Mouse (Mus musculus): ENCODE measurements around the gene Phldb3.

Gene Phldb3

DNA sequence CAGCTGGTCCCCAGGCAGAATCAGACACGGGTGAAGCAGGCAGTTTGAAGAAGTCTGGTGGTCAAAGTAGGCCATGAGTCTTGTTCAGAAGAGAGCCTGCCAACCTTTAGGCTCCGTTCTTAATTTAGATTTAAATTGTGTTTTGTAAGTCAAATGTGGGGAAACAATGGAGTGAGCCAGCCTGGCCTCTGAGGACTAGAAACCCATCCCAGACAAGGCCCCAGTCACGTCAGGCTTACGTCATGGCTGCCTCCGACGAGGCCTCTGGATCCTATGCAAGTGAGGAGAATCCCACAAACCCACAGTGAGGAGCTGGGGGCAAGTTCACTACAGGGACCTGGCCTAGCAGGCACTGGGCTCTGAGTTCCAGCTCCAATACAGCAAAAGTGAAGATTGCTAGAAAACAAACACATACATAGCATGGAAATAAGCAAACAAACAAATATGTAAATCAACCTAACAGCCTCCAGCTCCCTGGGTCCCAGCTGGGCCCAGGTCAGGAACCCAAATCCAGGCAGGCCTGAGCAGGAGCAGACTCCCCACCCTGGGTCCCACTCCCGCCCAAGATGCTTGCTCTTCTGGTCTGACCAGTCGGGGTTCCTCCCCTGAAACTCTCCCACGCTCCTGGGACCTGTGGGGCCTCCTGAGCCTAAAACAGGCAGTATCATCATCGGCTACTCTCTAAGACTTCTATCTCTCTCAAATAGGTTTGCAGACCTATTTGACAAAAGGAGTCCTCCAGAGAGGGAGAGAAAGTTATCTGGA, 19.7 kb downstream of the Phldb3 start:
- peak; percentile 74 for DNase-seq (ENCODE audit: low spot score)

DNA sequence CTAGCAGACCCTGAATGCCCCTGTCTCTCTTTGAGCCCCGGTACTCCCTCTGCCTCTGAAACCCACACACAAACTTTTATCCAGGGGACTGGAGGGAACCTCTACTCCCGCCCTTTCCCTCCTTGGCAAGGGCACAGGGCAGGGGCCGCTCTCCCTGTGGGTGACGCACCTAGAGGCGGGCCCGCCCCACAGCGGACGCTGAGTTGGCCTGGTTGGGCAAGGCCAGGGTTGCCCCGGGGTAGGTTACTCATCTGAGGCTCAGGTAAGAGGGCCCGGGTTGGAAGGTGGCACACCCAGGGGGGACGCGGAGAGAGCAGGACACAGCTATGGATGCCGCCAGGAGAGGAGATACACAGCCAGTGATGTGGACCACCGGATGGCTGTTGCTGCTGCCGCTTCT, 25.7 kb downstream of the Phldb3 start, which contains the start of gene Lypd3:
Lypd3 (plus strand) TSS at position 287 of the 400 bp plus-strand sequence.
- DNase-seq (ENCODE audit: low spot score): peak; percentile 58

DNA sequence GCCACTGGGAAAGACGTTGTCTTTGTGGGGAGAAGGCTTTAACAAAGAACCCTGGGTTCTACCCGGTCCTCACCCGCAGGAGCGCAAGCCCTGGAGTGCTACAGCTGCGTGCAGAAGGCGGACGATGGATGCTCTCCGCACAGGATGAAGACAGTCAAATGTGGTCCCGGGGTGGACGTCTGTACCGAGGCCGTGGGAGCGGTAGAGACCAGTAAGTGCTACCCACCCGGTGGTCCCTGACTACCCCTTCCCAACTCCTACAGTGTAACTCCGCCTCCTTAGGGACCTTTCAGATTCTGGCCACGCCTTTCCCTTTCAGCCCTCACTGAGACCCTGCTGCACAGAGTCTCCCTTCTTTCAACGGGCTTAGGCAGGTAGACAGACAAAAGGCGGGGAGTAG, 26.5 kb downstream of the Phldb3 start:
- no peak for DNase-seq (ENCODE audit: low spot score)

DNA sequence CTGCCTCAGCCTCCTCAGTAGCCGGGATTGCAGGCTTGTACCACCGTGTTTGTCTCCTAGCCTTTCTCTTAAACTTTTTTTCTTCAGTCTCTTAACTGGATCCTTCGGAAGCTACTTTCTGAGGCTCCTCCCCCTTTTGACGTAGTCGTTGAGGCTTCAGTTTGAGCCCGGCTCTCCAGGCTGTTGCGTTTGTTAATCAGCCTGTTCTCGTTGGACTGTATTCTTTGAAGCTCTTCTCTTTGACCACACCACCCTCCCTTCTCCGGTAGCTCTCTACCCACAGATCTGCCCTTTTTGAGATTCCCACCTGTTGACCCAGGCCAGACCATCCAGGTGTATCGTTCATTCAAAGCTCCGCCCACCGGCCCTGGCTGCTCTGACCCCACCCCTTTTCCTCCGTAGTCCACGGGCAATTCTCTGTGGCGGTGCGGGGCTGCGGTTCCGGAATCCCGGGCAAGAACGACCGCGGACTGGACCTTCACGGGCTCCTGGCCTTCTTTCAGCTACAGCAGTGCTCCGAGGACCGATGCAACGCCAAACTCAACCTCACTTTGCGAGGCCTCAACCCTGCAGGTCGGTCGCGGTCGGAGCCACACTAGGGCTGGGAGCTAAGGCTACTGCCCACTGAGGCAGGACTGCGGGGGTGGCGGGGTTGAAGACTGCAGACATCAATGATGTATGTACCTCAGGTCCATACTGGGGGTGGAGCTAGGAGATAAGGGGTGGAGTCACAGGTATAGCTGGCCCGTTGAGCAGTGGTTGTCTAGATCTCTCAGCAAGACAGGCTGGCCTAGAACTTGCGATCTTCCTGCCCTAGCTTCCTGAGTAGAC, 27.7 kb downstream of the Phldb3 start:
- DNase-seq (ENCODE audit: low spot score): peak; percentile 44

DNA sequence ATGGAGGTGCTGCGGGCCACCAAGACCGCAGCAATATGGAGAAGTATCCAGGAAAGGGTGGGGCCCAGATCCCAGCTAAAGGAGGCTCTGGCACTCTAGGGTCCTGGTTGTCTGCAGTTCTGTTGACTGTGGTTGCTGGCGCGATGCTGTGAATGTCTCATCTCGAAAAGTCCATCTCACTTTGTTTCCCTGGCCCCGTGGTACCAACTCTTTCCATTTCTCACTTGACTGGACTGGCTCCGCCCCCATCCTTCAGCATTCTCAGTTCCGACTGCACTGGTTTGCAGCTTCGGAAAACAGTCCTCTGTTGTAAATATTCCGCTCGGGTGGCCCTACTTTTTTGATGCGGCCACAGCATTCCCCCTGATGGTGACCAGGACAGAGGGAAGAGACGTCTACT, 29.9 kb downstream of the Phldb3 start:
- DNase-seq (ENCODE audit: low spot score): no peak

- DNase-seq (ENCODE audit: low spot score): peak; percentile 57
Observed at GRCm38 (mm10) chr7:24642491-24642890, 31.9 kb downstream of the Phldb3 start.

DNA sequence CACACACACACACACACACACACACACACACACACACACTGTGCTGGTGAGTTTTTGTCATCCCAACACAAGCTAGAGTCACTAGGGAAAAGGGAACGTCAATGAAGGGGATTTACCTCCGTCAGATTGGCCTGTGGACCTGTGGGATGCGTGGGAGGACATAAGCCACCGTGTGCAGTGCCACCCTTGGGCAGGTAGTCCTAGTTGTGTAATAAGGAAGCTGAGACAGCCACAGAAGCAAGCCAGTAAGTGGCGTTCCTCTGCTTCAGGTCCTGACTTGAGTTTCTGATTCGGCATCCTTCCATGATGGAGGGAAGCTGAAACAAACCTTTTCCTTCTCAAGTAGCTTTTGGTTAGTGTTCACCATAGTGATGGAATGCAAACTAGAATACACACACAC, 33.9 kb downstream of the Phldb3 start:
- DNase-seq (ENCODE audit: low spot score): no peak

DNA sequence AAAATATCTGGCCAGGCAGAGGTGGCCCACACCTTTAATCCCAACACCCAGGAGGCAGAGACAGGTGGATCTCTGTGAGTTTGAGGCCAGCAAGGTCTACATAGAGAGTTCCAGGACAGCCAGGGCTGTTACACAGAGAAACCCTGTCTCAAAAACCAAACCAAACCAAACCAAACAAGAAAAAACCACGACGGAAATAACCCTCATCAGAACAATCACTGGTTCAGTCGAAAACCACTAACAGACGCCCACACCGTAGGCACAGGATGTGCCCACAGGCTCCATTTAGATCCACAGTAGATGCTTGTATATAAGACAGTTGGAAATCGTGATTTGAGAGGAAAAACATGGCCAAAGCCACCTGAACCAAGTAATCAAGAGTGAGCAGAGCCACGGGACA, 34.4 kb downstream of the Phldb3 start:
- no peak for DNase-seq (ENCODE audit: low spot score)

GRCm38 (mm10) chr7:24646486-24646885, 35.9 kb downstream of the Phldb3 start:
- peak; percentile 12 for DNase-seq (ENCODE audit: low spot score)

DNA sequence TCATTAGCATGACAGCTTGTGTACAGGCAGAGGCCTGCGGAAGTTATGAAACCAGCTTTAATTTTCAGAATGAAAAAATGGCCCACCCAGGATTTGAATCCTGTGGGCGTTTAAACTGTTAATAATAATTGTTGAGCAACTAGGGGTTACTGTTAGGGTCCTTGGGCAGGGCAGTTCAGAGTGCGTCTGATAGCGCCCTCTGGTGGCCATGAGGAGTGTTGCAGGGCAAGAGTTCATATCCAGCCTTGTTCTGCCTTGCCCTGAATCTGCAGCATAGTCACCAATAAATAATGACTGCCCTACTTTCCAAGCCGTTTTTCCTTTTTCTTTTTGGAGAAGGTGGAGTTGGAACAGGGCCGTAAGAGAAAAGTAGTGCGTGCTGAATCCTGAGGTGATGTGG, 43.1 kb downstream of the Phldb3 start:
- DNase-seq (ENCODE audit: low spot score): peak; percentile 58

- DNase-seq (ENCODE audit: low spot score): no peak
Observed at GRCm38 (mm10) chr7:24659737-24660357, 49.3 kb downstream of the Phldb3 start.

DNA sequence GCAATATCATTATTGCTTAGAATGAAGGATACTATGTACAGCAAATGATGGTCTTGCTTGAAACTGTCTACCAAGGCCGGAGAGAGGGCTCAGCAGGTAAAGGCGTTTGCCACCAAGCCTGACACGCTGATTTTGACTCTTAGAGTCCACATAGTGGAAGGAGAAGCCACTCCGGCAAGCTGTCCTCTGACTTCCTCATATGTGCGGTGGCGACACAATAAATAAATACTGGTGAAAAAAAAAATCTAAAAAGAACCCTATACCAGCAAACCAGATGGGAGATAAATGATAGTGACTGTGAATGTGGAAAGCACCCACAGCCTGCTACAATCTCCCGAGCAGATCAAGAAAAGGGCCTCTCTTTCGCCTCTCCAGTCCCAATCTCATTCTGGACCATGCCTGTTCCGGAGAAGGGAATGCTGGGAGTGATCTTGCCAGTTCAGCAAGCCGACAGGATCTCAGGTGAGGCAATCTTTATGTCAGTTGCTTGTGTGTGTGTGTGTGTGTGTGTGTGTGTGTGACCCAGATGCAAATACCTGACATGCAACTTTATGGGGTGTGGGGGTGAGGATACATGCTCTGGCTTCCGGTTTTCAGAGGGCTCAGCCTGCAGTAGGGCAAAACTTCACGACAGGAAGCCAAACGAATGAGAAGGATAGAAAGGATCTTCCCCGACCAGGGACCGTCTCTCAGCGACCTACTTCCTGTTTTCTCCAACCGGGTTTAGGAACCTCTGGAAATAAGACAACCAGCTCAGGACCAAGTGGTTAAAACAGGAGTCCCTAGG, 50.7 kb downstream of the Phldb3 start:
- peak; percentile 20 for DNase-seq (ENCODE audit: low spot score)

- peak; percentile 72 for DNase-seq (ENCODE audit: low spot score)
Observed at GRCm38 (mm10) chr7:24662575-24662974, 52.0 kb downstream of the Phldb3 start.

DNA sequence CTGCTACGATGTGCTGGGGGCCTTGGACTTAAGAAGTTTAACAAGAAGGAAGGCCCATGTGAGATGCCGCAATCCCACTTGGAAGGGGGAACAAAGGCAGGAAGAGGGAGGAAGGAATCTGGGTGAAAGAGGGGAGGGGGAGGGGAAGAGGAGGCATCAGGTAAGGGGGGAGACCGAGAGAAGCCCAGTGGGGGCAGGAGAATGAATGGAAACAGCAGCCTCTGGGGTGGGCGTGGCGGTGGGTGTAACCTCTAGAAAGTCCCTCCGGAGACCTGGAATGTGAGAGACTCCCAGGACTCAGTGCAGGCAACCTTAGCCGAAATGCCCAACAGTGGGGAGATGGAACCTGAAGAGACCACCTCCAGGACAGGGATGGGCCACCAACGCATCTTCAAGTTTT, 53.7 kb downstream of the Phldb3 start:
- DNase-seq (ENCODE audit: low spot score): no peak

DNA sequence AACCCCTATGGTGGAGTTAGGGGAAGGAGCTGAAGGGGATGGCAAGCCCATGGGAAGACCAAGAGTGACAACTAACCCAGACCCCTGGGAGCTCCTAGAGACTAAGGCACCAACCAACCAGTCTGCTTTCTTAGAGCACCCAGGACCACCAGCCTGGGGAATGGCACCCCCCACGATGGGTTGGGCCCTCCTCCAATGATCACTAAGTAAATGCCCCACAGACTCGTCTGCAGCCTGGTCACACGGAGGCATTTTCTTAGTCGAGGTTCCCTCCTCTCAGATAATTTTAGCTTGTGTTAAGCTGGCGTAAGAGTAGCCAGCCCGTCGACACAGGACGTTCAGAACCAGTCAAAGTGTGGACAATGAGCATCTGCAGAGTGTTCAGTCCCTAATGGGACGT, 54.4 kb downstream of the Phldb3 start:
- no peak for DNase-seq (ENCODE audit: low spot score)

- DNase-seq (ENCODE audit: low spot score): no peak
Observed at GRCm38 (mm10) chr7:24671944-24672439, 61.4 kb downstream of the Phldb3 start.

- no peak for DNase-seq (ENCODE audit: low spot score)
Observed at GRCm38 (mm10) chr7:24676575-24676974, 66.0 kb downstream of the Phldb3 start, which contains the start of gene Tex101. TSS of gene Tex101 (minus strand) at chr7:24676675.

All from urinary bladder, postnatal 14 days (tissue).